Mouse (Mus musculus): ENCODE results near the gene Palm2. TPM values are rescaled to one million over a fixed set of nuclear protein-coding genes. Genes with fewer than 3 reads are reported as not detected.

Palm2 gene
- polyA plus RNA-seq, 1 experiment: not detected

DNA sequence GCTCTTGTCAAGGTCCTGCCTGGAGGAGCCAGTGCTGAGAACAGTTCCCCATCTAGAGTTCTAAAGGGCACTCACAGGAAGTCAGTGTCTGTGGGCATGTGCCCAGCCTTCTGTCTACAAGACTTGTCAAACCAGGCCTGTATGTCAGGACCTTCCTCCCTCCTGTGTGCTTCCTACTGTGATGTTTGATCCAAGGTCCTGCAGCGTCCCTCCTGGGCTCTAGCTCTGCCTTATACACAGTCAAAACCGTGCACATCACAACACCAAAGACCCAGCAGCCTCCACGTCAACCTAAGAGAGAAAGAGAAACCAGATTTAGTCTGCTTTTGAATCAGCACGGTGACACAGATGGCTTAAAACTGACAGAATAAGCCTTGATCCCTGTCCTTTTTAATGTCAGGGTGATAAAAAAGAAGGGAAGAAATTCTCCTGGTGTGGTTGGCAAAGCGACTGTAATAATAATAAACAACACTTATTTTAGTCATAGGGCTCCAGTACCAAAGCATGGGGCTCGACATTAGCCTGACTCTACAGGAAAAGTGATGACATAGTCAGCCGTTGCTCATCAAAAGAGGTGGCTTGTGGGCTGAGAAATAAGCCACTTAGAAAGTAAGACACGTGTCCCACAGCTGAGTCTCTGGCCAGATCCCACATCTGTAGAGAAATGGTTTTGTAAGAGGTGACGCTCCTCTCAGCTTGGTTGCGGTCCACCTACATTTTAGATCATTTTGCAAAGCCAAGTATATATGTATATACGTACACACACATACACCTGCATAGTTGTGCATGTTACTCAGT lies 297.0 kb downstream of the Palm2 start:
- Histone ChIP-seq H3K4me3 (ENCODE audit: extremely low read depth, insufficient read depth, insufficient read length) (no peak overlapping the region), H3K27me3 (ENCODE audit: control insufficient read depth, insufficient read depth, low read length) (no peaks in the 10 kb centered on the region), H3K27ac (ENCODE audit: insufficient read depth, low read length) (no peak overlapping the region), H3K36me3 (ENCODE audit: control insufficient read depth, insufficient read depth, low read length) (no peaks in the 10 kb centered on the region), H3K4me1 (ENCODE audit: control insufficient read depth, insufficient read depth, insufficient read length) (peaks cover 6% of the 10 kb centered on the region; the same call in 1 of the 2 replicates)
- no peak for TF ChIP-seq CTCF (IDR thresholded peaks at IDR 0.05; ENCODE audit: extremely low read depth, insufficient read depth, insufficient read length, insufficient replicate concordance)
- TF ChIP-seq POLR2A (IDR thresholded peaks at IDR 0.05; ENCODE audit: low read depth, low read length): no peak
- DNase-seq (ENCODE audit: low read depth in 1 of 2, low spot score in 2 of 2): no peak
- 45% methylated on average over 11 of the region's 11 CpGs for WGBS

DNA sequence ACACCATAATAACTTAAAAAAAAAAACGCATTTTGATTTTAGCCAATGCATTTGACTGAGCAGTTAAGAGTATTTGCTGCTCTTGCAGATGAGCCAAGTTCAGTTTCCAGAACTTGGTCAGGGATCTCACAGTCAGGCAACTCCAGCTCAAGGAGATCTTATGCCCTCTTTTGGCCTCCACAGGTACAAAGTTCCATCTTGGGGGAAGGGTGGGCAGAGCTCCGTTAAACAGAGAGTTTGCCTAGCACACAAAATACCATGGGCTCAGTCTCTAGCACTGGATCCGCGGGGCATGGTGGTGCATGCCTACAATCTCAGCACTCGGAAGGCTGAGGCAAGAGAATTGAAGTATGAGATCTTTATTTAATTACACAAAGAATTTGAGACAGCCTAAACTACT lies 298.3 kb downstream of the Palm2 start:
- H3K36me3 ChIP-seq (ENCODE audit: control insufficient read depth, insufficient read depth, low read length): no peaks in the 10 kb centered on the region
- DNase-seq (ENCODE audit: low read depth in 1 of 2, low spot score in 2 of 2): no peak
- no peak overlapping the region for H3K4me3 ChIP-seq (ENCODE audit: extremely low read depth, insufficient read depth, insufficient read length)
- H3K27me3 ChIP-seq (ENCODE audit: control insufficient read depth, insufficient read depth, low read length): no peaks in the 10 kb centered on the region
- TF ChIP-seq POLR2A (IDR thresholded peaks at IDR 0.05; ENCODE audit: low read depth, low read length) (no peak), CTCF (IDR thresholded peaks at IDR 0.05; ENCODE audit: extremely low read depth, insufficient read depth, insufficient read length, insufficient replicate concordance) (no peak)
- peaks cover 4% of the 10 kb centered on the region; the same call in 1 of the 2 replicates for H3K4me1 ChIP-seq (ENCODE audit: control insufficient read depth, insufficient read depth, insufficient read length)
- 92% methylated on average over 5 of the region's 5 CpGs for WGBS
- H3K27ac ChIP-seq (ENCODE audit: insufficient read depth, low read length): no peak overlapping the region

DNA sequence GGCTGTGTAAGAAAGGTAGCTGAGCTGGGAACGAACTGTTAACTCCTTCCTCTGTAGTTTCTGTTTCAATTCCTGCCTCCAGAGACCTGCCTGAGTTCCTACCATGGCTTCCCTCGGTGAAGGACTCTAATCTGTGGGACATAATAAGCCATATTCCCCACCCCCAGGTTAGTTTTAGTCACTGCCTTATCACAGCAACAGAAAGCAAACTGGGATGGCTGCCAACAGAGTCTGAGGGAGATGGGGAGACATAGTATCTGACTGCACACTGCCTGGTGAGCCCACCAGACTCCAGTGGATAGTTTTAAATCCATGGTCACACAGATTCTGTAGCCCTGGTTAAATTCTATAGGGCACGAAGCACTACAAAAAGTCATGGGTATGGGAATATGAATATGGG lies 299.4 kb downstream of the Palm2 start:
- Histone ChIP-seq H3K4me3 (ENCODE audit: extremely low read depth, insufficient read depth, insufficient read length) (no peak overlapping the region), H3K4me1 (ENCODE audit: control insufficient read depth, insufficient read depth, insufficient read length) (peaks cover 4% of the 10 kb centered on the region; the same call in 1 of the 2 replicates), H3K27ac (ENCODE audit: insufficient read depth, low read length) (no peak overlapping the region), H3K36me3 (ENCODE audit: control insufficient read depth, insufficient read depth, low read length) (no peaks in the 10 kb centered on the region), H3K27me3 (ENCODE audit: control insufficient read depth, insufficient read depth, low read length) (no peaks in the 10 kb centered on the region)
- no peak for TF ChIP-seq CTCF (IDR thresholded peaks at IDR 0.05; ENCODE audit: extremely low read depth, insufficient read depth, insufficient read length, insufficient replicate concordance)
- TF ChIP-seq POLR2A (IDR thresholded peaks at IDR 0.05; ENCODE audit: low read depth, low read length): no peak
- no peak for DNase-seq (ENCODE audit: low read depth in 1 of 2, low spot score in 2 of 2)
- 62% methylated on average over 3 of the region's 3 CpGs for WGBS

DNA sequence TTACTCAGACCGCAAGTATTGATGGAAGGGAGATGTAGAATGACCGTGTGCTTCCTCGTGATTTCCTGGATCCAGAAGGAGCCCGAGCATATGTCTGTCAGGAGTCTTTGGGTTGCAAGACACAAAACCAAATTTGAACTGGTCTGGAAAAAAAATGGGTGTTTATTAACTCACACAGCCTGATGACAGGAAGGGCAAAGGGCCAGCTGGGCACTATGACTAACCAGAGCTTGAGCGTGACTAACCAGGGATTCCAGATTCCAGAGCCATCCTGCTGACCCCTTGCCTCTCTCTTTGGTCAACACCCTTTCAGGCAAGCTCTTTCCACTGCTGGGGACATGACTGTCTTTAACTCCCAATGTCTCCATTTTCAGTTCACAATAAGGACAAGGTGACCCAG lies 301.4 kb downstream of the Palm2 start:
- Histone ChIP-seq H3K27ac (ENCODE audit: insufficient read depth, low read length) (no peak overlapping the region), H3K36me3 (ENCODE audit: control insufficient read depth, insufficient read depth, low read length) (no peaks in the 10 kb centered on the region), H3K4me1 (ENCODE audit: control insufficient read depth, insufficient read depth, insufficient read length) (peaks cover 4% of the 10 kb centered on the region; the same call in 1 of the 2 replicates), H3K27me3 (ENCODE audit: control insufficient read depth, insufficient read depth, low read length) (no peaks in the 10 kb centered on the region), H3K4me3 (ENCODE audit: extremely low read depth, insufficient read depth, insufficient read length) (no peak overlapping the region)
- DNase-seq (ENCODE audit: low read depth in 1 of 2, low spot score in 2 of 2): no peak
- WGBS: 84% methylated on average over 5 of the region's 5 CpGs
- TF ChIP-seq POLR2A (IDR thresholded peaks at IDR 0.05; ENCODE audit: low read depth, low read length) (no peak), CTCF (IDR thresholded peaks at IDR 0.05; ENCODE audit: extremely low read depth, insufficient read depth, insufficient read length, insufficient replicate concordance) (no peak)

DNA sequence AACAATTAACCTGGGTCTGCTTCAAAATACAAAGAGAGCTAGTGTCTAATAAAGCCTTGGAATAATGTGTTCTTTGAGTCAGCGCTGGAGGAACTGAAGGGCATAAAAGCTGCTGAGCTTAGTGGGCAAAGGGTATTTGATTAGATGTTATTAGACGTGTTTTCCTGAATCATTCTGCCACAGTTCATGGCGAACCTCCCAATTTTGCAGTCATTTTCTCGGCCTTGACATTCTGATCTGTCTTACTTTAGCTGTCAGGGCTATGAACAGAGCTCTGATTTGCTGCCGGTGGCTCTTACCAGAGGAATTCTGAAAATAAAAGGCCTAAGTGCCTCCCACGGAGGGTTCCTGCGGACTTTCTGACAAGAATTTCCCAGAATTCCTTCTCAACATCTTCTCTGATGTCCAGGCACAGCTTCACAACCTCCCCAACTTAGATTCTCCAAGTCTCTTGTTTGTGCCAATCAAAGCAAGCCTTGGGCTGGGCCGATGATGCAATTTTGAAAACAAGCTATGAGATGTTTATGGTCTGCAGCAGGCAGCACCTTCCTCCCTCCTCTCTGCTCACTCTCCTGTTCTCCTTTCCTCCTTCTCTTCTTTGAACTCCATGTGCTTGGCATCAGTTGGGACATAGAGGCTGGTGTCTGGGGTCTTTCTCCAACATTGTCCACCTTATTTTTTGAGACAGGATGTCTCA lies 305.0 kb downstream of the Palm2 start:
- 86% methylated on average over 8 of the region's 8 CpGs for WGBS
- H3K4me3 ChIP-seq (ENCODE audit: extremely low read depth, insufficient read depth, insufficient read length): no peak overlapping the region
- no peak overlapping the region for H3K27ac ChIP-seq (ENCODE audit: insufficient read depth, low read length)
- no peaks in the 10 kb centered on the region for H3K36me3 ChIP-seq (ENCODE audit: control insufficient read depth, insufficient read depth, low read length)
- H3K4me1 ChIP-seq (ENCODE audit: control insufficient read depth, insufficient read depth, insufficient read length): no peaks in the 10 kb centered on the region
- H3K27me3 ChIP-seq (ENCODE audit: control insufficient read depth, insufficient read depth, low read length): no peaks in the 10 kb centered on the region
- TF ChIP-seq POLR2A (IDR thresholded peaks at IDR 0.05; ENCODE audit: low read depth, low read length) (no peak), CTCF (IDR thresholded peaks at IDR 0.05; ENCODE audit: extremely low read depth, insufficient read depth, insufficient read length, insufficient replicate concordance) (no peak)
- no peak for DNase-seq (ENCODE audit: low read depth in 1 of 2, low spot score in 2 of 2)

DNA sequence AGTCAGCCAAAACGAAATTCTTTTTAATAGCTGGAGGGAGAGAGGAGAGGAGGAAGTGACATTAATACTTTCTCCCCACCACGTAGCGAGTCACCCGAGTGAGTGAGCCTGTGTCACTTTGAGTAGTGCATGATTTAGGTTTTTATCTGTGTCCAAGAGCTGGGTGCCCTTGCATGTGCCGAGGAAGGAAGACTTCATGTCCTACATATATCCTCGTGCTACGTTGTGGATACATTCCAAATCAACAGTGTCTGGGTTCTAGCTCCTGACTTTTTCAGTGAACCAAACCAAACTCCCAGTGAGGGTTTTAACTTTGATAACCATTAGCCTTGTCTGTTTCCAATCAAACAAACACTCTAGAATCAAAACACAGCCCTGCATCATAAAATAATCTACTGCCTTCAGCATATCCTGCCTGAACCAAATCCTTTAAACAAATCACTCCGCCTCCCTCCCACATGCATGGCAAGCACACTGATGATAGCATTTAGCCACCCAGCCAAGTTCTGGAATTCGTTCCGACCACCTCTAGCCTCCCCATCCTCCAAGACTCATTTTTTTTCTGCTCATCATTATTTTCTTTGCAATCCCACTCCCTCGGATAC lies 309.4 kb downstream of the Palm2 start:
- Histone ChIP-seq H3K27ac (ENCODE audit: insufficient read depth, low read length) (no peak overlapping the region), H3K4me3 (ENCODE audit: extremely low read depth, insufficient read depth, insufficient read length) (no peak overlapping the region), H3K4me1 (ENCODE audit: control insufficient read depth, insufficient read depth, insufficient read length) (no peaks in the 10 kb centered on the region), H3K36me3 (ENCODE audit: control insufficient read depth, insufficient read depth, low read length) (no peaks in the 10 kb centered on the region), H3K27me3 (ENCODE audit: control insufficient read depth, insufficient read depth, low read length) (no peaks in the 10 kb centered on the region)
- no peak for DNase-seq (ENCODE audit: low read depth in 1 of 2, low spot score in 2 of 2)
- TF ChIP-seq POLR2A (IDR thresholded peaks at IDR 0.05; ENCODE audit: low read depth, low read length) (no peak), CTCF (IDR thresholded peaks at IDR 0.05; ENCODE audit: extremely low read depth, insufficient read depth, insufficient read length, insufficient replicate concordance) (no peak)
- WGBS: 54% methylated on average over 11 of the region's 11 CpGs

Measured in spleen, adult 2 months (tissue).